8 mouse cellular contexts compared by ENCODE assay signal in the genomic region with DNA sequence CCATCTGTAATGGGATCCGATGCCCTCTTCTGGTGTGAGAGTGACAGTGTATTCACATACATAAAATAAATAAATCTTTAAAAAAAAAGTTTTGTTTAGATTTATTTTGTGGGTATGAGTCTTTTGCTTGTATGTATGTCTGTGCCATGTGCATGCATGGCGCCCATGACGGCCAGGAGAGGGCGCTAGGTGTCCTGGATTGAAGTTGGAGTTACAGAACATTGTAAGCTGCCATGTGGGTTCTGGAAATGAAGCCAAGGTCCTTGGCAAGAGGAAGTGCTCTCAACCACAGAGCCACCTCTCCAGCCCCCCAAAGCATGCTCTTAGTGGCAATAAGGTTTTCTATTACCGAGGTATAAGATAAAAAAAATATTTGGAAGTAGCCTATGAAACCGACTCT. TPM values are rescaled to one million over a fixed set of nuclear protein-coding genes. Genes with fewer than 3 reads are reported as not detected.
DNase-seq lines count a peak whose midpoint lies in the region; ATAC-seq lines count a peak whose summit lies in the region.

No protein-coding gene starts in this region.

- H3K36me3 ChIP-seq in midbrain, embryonic 15.5 days (replicated peaks), result no peaks in the 10 kb centered on the region

- H3K9me3 ChIP-seq in midbrain, embryonic 15.5 days, result no peaks in the 10 kb centered on the region

- DNase-seq in gastrocnemius, postnatal 14 days, result peak; percentile 29
- no peak for DNase-seq in gastrocnemius, adult 8-10 months (ENCODE audit: low spot score in 2 of 2)
- DNase-seq in ovary, postnatal 36 days (ENCODE audit: low spot score), result peak; percentile 27
- no peak for DNase-seq in ovary, postnatal 14 days (ENCODE audit: low spot score)
- peak; percentile 54 for DNase-seq in c-Kit-positive CD71-positive TER-119-positive erythroid progenitor cells, embryonic 14.5 days (ENCODE audit: low spot score)

- H3K27me3 ChIP-seq in midbrain, embryonic 15.5 days (replicated peaks), result no peaks in the 10 kb centered on the region

- peak; percentile 97 for ATAC-seq in megakaryocyte, adult 5-6 weeks (ENCODE audit: poor library complexity, severe bottlenecking)
- ATAC-seq in midbrain, embryonic 15.5 days (replicated peaks), result no peak
- ATAC-seq in inflammation-experienced regulatory T-cells, adult 6 months, result no peak

- H3K9ac ChIP-seq in midbrain, embryonic 15.5 days, result no peak overlapping the region

- no peaks in the 10 kb centered on the region for H3K4me1 ChIP-seq in midbrain, embryonic 15.5 days

- no peak overlapping the region for H3K4me2 ChIP-seq in midbrain, embryonic 15.5 days

- no peak overlapping the region for H3K4me3 ChIP-seq in midbrain, embryonic 15.5 days

- no peak overlapping the region for H3K27ac ChIP-seq in midbrain, embryonic 15.5 days

- intact Hi-C loops in gastrocnemius, postnatal 14 days (cut with DNase I; ENCODE audit: low total_unique reads), result no loop called here

- WGBS in midbrain, embryonic 15.5 days, result 77% methylated on average over 6 of the region's 6 CpGs

RNA-seq across cellular contexts. Expression of a gene that starts 7.6 kb away (rescaled TPM):
- 1 to 10 TPM in 1 of 2 experiments, under 1 TPM in 1; 0.55 to 1.1 TPM for total RNA-seq in gastrocnemius, postnatal 14 days (2021)
- under 1 TPM in 2 of 4 experiments, not detected in 2; 0.19 to 0.29 TPM for total RNA-seq in gastrocnemius, adult 8-10 months (2022)
- 21.0 and 25.9 TPM in 2 replicates for total RNA-seq in megakaryocyte, adult 5-6 weeks (2015)
- 30.1 and 70.6 TPM in 2 replicates for total RNA-seq in megakaryocyte, adult 5-6 weeks (2017)
- 5.5 and 6.1 TPM in 2 replicates for polyA plus RNA-seq in midbrain, embryonic 15.5 days (2015; fragmentation: Nextera tagmentation; extraction: Ambion mirVana)
- 10 to 100 TPM in 1 of 3 experiments, 1 to 10 TPM in 2; 8.1 to 18.0 (median 9.1) TPM for polyA plus RNA-seq in inflammation-experienced regulatory T-cells, adult 6 months (2017; shearing (Covaris generic))

RNA-seq across cellular contexts. Expression of a gene that starts 57.6 kb away (rescaled TPM):
- total RNA-seq in gastrocnemius, postnatal 14 days (2021), result 1 to 10 TPM; 2.7 to 2.8 TPM
- total RNA-seq in gastrocnemius, adult 8-10 months (2022), result 1 to 10 TPM; 1.0 to 2.6 (median 1.6) TPM
- total RNA-seq in megakaryocyte, adult 5-6 weeks (2015), result 19.2 and 20.1 TPM in 2 replicates
- 7.5 and 9.6 TPM in 2 replicates for total RNA-seq in megakaryocyte, adult 5-6 weeks (2017)
- polyA plus RNA-seq in midbrain, embryonic 15.5 days (2015; fragmentation: Nextera tagmentation; extraction: Ambion mirVana), result 7.8 and 7.9 TPM in 2 replicates
- 10 to 100 TPM; 39.6 to 49.3 (median 41.3) TPM for polyA plus RNA-seq in inflammation-experienced regulatory T-cells, adult 6 months (2017; shearing (Covaris generic))

RNA-seq across cellular contexts. Expression of a gene that starts 57.7 kb away (rescaled TPM):
- 1 to 10 TPM; 5.5 to 9.8 TPM for total RNA-seq in gastrocnemius, postnatal 14 days (2021)
- 1 to 10 TPM in 2 of 4 experiments, under 1 TPM in 2; 0.77 to 2.1 (median 1.4) TPM for total RNA-seq in gastrocnemius, adult 8-10 months (2022)
- total RNA-seq in megakaryocyte, adult 5-6 weeks (2015), result 40.0 and 41.8 TPM in 2 replicates
- total RNA-seq in megakaryocyte, adult 5-6 weeks (2017), result 74.2 and 88.3 TPM in 2 replicates
- polyA plus RNA-seq in midbrain, embryonic 15.5 days (2015; fragmentation: Nextera tagmentation; extraction: Ambion mirVana), result 225 and 245 TPM in 2 replicates
- 100 to 1,000 TPM in 1 of 3 experiments, 10 to 100 TPM in 2; 46.2 to 129 (median 63.6) TPM for polyA plus RNA-seq in inflammation-experienced regulatory T-cells, adult 6 months (2017; shearing (Covaris generic))

Comparison
In these comparisons a context has a peak if more than half of its experiments do, and no peak if none do; other contexts are left out.
1. DNase-seq: peak in gastrocnemius, postnatal 14 days (single experiment), ovary, postnatal 36 days (single experiment) and c-Kit-positive CD71-positive TER-119-positive erythroid progenitor cells, embryonic 14.5 days (single experiment); none in gastrocnemius, adult 8-10 months (0 of 2) and ovary, postnatal 14 days (single experiment).
2. RNA of a gene that starts 7.6 kb away (total RNA-seq): 21.0 to 70.6 TPM in megakaryocyte, adult 5-6 weeks; 0.55 to 1.1 TPM in gastrocnemius, postnatal 14 days and 0.19 to 0.29 TPM in gastrocnemius, adult 8-10 months; every median in the first group is over 10 times any median in the second.